Mouse (Mus musculus) thymus, adult 18-20 months (tissue): ENCODE data around the gene Abhd5.

Experiments
- DNase-seq, 2 experiments: peaks; one replicate each; pipeline ENCODE4 v3.0.0; 2022; ENCODE audit warnings: mixed read lengths in 2 of 2

The Abhd5 gene

GRCm38 (mm10) chr9:122420195-122420756 lies 68.9 kb downstream of the Abhd5 start:
- DNase-seq: no peak

GRCm38 (mm10) chr9:122420772-122421764 lies 69.7 kb downstream of the Abhd5 start:
- peak; percentile 11 to 15 for DNase-seq

- DNase-seq: no peak
Measured at GRCm38 (mm10) chr9:122421911-122422310, 70.5 kb downstream of the Abhd5 start.

- DNase-seq: no peak
Measured at GRCm38 (mm10) chr9:122422706-122423105, 71.3 kb downstream of the Abhd5 start.

GRCm38 (mm10) chr9:122423146-122423545 lies 71.7 kb downstream of the Abhd5 start:
- no peak for DNase-seq

GRCm38 (mm10) chr9:122424941-122425608 lies 73.7 kb downstream of the Abhd5 start:
- DNase-seq: no peak

- DNase-seq: no peak
Measured at GRCm38 (mm10) chr9:122429058-122429649, 77.7 kb downstream of the Abhd5 start.

- DNase-seq: no peak
Measured at GRCm38 (mm10) chr9:122429685-122430084, 78.3 kb downstream of the Abhd5 start.
